Mouse (Mus musculus): Measurements from ENCODE around the gene Stx3.

Gene Stx3

GRCm38 (mm10) chr19:11819143-11819700, at the start of gene Stx3:
Gene Stx3, minus strand, starts transcription at chr19:11819403.
- no peak for DNase-seq (ENCODE audit: low spot score in 2 of 2)

GRCm38 (mm10) chr19:11867837-11868236, 48.6 kb upstream of the Stx3 start:
- no peak for DNase-seq (ENCODE audit: low spot score in 2 of 2)

DNA sequence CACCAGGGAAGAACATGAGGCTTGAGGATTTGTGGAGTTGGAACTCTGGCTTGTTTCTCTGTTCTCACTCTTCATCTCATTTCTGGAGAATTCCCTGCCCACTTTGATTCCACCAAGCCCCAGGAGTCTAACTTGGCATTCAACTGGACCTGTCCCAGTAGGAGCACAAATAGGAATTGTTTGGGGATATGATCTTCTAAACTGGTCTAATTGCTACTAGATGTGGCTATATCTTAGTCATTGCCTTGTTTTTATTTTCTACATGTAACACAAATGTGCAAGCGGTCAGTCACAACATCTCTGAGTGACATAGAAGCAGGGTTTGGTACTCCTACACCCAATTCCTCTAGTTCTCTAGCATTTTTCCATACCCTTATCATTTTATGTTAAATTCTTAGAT, 41.8 kb upstream of the Stx3 start, which contains the start of gene Olfr1418:
Gene Olfr1418, minus strand, starts transcription at position 101 of the 400 bp plus-strand sequence.
- no peak for DNase-seq (ENCODE audit: low spot score in 2 of 2)

DNA sequence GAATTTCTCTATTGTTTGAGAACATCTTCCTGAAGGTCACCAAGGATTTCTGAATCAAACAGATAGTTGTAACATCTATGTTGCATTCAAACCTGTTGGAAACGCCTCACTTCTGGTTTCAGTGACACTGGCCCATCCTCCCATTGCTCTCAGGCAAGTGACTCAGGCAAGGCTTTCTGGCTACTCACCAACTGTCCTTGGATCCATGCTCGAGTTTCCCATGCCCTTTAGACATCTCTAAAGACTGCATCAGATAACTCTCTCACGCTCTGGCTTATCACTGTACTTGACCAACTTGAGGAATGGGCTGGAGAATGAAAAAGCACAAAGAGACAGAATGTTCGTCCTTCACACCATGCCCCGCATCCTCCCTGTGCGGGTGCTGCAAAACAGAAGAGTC, 37.3 kb upstream of the Stx3 start:
- DNase-seq (ENCODE audit: low spot score in 2 of 2), result no peak

GRCm38 (mm10) chr19:11854821-11855220, 35.6 kb upstream of the Stx3 start:
- DNase-seq (ENCODE audit: low spot score in 2 of 2), result no peak

DNA sequence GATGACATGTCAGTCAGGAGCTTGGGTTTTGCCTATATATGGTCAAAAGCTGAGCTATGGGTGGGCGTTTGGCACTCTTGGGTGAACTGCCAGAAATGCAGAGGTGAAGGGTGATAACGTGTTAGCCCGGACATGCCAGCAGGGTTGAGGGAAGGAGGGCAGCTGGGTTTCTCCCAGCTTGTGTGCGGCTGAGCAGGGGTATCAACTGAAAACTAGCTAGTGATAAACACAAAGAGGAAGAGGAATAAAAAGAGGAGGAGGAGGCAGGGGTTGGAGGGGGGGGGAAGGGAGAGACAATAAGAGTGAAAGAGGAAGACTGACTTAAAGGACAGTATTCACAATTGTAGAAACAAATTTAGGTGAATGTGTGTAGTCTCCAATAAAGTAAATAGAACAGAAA, 33.4 kb upstream of the Stx3 start:
- no peak for DNase-seq (ENCODE audit: low spot score in 2 of 2)

- peak in 1 of 2 experiments; percentile 2 for DNase-seq (ENCODE audit: low spot score in 2 of 2)
Measured at GRCm38 (mm10) chr19:11846333-11846732, 27.1 kb upstream of the Stx3 start.

DNA sequence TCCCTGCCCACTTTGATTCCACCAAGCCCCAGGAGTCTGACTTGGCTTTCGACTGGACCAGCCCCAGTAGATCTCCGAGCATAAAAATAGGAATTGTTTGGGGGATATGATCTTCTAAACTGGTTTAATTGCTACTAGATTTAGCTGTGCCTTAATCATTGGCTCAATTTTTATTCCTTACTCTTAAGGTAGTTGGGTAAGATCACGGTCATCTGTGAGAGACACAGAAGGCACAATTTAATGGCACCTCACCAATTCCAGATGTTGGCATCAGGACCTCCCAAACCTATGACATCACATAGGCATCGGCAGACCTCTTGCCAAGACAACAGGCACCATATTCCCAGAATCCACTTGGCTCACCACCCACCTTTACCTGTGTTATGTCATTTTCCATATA, 19.9 kb upstream of the Stx3 start, which contains the start of gene Olfr1417:
Gene Olfr1417, minus strand, starts transcription at position 101 of the 400 bp plus-strand sequence.
- DNase-seq (ENCODE audit: low spot score in 2 of 2), result no peak

DNA sequence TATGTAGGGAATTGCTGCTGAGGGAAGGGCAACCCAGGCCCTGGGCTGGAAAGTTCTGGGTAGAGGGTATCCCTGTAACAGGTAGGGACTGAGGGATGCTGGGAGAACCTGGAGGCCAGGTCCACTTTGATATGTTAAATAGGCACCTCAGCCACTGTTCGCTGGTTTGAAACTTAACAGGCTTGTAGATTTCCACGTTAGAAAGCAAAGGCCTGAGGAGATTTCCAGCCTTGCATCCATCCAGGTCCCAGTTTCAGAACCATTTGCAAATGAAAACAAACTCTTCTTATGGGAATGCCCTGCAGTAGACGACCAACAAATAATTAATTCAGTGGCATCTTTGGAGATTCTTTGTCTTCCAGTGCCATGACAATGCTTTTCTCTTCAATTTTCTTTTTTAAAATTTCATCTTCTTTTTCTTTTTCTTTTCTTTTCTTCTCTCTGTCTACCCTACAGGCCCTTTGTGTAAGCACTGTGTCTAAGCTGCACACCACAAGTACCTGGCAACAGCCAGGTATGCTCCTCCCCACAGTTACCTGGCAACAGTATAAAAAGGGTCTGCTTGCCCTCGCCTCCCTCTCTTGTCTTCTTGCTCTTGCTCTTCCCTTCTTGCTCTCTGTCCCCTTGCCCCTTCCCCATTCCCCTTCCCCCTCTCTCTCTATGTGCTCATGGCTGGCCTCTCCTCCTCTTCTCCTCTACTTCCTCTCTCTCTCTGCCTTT, 4.3 kb upstream of the Stx3 start:
- no peak for DNase-seq (ENCODE audit: low spot score in 2 of 2)

DNA sequence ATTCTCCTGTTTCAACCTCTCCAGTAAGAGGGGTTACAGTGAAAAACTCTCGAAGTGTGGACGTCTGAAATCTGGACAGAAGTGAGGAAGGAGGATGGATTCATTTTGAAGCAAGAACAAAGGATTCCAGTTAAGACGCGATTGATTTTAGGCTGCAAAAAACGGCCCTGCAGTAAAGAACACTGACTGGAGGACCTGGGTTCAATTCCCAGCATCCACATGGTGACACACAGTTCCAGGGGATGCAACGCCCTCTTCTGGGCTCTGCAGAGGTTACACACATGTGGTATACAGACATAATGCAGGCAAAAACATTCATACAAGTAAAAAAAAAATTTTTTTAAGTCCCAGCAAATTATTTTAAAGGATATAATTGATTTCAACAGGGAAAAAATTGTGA, 1.0 kb upstream of the Stx3 start:
- DNase-seq (ENCODE audit: low spot score in 2 of 2), result no peak

DNA sequence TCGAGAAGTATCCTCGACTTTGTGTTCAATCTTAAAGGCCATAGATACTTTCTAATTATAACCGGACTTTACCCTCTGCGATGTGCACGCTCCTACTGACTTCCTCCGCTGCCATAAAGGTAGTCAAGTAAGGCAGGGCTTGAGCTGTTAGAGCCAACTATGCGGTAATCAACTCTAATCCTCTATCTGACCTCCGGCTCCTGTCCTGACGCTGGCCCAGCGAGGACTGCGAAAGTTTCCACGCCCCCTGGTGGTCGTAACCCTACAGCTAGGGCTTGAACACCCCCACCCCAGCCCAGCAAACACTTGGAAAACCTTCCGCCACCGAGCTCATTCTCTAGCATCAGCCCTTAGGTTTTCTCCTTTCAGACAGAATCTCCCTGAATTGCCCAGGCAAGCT, 597 bp upstream of the Stx3 start:
- peak in 1 of 2 experiments; percentile 47 for DNase-seq (ENCODE audit: low spot score in 2 of 2)

GRCm38 (mm10) chr19:11818199-11819142, 732 bp downstream of the Stx3 start:
- DNase-seq (ENCODE audit: low spot score in 2 of 2), result peak in 1 of 2 experiments; percentile 43

DNA sequence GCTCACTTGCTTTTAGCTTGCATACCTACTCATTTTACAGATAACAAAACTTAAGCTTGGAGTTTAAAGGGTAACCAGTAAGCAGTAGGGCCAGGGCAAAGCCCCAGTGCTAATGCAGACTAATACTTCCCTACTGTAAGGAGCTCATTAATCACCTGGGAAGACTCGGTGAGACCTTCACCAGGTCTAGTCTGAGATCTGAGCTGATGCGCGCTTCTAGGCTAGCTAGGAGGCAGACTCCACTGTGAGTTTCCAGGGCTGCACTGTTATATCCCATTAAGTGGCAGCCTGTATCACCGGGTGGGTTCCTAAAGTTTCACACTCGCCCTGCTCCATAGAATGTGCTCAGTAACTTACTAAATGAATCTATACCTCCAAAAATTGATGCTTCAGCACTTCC, 1.6 kb downstream of the Stx3 start:
- no peak for DNase-seq (ENCODE audit: low spot score in 2 of 2)

GRCm38 (mm10) chr19:11816706-11817105, 2.5 kb downstream of the Stx3 start:
- no peak for DNase-seq (ENCODE audit: low spot score in 2 of 2)

DNA sequence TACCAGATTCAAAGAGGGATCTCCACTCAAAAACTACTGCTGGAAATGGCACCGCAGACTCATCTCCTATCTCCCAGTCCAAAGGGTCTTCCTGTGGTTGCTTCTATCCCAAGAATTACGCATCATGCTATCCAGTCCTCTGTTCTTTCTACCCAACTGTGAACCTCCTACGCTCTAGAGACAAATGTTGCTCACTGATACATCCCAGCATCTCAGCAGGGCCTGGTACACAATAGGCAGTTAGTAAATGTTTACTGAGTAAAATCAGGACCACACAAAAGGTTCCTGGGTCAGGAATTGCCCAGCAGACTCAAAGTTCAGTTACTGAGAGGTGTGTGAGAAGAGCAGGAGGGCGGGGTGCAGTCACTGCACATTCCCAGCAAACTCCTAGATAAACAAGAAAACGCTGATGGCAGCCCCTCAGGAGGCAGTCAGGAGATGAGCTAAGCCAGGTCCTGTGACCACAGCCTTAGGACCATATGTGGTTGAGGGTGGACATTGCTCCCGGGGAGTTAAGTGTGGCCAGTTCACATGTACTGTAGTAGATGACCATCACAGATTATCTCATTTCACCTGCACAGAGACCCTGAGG, 4.4 kb downstream of the Stx3 start:
- no peak for DNase-seq (ENCODE audit: low spot score in 2 of 2)

GRCm38 (mm10) chr19:11813649-11814048, 5.6 kb downstream of the Stx3 start:
- no peak for DNase-seq (ENCODE audit: low spot score in 2 of 2)

- DNase-seq (ENCODE audit: low spot score in 2 of 2), result no peak
Measured at GRCm38 (mm10) chr19:11813136-11813535, 6.1 kb downstream of the Stx3 start.

- no peak for DNase-seq (ENCODE audit: low spot score in 2 of 2)
Measured at GRCm38 (mm10) chr19:11811688-11812365, 7.4 kb downstream of the Stx3 start.

- no peak for DNase-seq (ENCODE audit: low spot score in 2 of 2)
Measured at GRCm38 (mm10) chr19:11810856-11811255, 8.3 kb downstream of the Stx3 start.

DNA sequence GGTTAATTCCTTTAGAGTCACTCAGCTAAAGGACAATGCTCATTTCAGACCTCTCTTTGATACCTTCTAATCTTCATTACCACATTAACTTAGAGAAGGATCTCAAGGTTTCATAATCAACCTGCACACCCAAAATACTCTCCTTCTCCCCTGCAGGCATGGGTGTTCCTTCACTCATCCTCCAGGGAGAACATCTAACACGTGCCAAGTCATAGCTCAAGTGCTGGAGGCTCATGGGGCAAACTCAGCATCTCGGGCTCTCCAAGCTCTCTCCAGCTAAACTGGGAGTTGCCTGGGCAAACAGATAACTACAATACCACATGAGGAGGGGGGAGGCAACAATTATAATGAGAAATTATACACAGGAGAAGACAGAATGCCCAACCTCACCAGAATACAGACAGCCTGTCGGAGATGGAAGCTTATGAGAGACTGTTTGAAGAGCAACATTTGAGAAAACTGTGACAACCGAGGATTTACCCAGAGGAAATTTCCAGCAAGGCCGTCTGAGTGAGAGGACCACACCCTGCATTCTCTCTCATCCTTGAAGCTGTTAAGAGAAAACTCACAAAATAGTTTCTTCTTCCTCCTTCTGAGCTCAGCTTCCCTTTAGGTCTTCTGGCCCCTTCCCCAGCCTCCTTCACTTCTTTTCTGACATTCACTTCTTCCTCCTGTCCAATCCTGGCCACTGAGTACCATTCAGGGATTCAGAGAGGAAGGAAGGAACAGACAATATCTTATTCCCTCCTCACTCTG, 9.0 kb downstream of the Stx3 start:
- no peak for DNase-seq (ENCODE audit: low spot score in 2 of 2)

DNA sequence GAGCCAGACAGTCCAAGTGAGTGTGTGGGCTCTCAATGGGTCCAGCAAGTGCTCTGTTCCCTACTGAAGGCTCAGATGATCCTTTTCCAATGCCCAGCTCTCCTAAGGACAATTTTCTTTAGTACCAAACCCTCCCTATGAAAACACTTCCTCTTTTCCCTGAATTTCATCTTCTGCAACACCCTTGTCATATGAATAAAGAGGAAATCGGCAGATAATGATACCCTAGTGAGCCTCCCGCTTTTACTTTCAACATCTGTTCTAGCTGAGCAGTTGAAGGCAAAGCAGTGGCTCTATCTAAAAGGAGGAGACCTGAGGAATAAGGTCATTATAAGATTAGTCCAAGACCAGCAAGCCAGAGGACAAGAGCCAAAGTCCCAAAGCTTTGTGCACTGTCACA, 10.8 kb downstream of the Stx3 start:
- DNase-seq (ENCODE audit: low spot score in 2 of 2), result no peak

All from left cerebral cortex, adult 9 months (tissue).